Mouse (Mus musculus) liver, adult 2 months (tissue): ENCODE measurements around the gene Kcnj12.

ENCODE experiments used
- CTCF ChIP-seq: fragments of 200-500 bp; IDR thresholded peaks from 2 replicates; pipeline ENCODE4 v1.5.1; 2011; ENCODE audit warnings: low read depth, low read length, control low read depth
- POLR2A ChIP-seq: fragments of 200-500 bp; IDR thresholded peaks from 2 replicates; pipeline ENCODE4 v1.6.1; 2011; ENCODE audit warnings: low read length, control low read depth; ENCODE audit not compliant: insufficient read depth; ENCODE audit errors: extremely low read depth

- TF ChIP-seq CTCF (no peak), POLR2A (no peak)
Observed at GRCm38 (mm10) chr11:60990428-60990827, 31.9 kb upstream of the Kcnj12 start.
